Mouse (Mus musculus) myocyte (in vitro differentiated cells): Measurements from ENCODE around the gene Syn3. TPM values are rescaled to one million over a fixed set of nuclear protein-coding genes. Genes with fewer than 3 reads are reported as not detected.

Experiments used
- H3K27me3 ChIP-seq: one replicate; pipeline ENCODE4 v1.6.1; 2011; ENCODE audit not compliant: control insufficient read depth, insufficient read depth, insufficient read length
- H3K36me3 ChIP-seq: one replicate; pipeline ENCODE4 v1.6.1; 2011; ENCODE audit not compliant: control insufficient read depth, insufficient read depth
- H3K4me2 ChIP-seq: one replicate; pipeline ENCODE4 v1.6.1; 2011; ENCODE audit warnings: low read depth, control low read depth
- H3K4me3 ChIP-seq: one replicate; pipeline ENCODE4 v1.5.1; 2011; ENCODE audit warnings: mild to moderate bottlenecking, control low read depth, moderate library complexity
- H3K79me2 ChIP-seq: one replicate; pipeline ENCODE4 v1.6.1; 2011; ENCODE audit not compliant: control insufficient read depth, insufficient read depth
- H3ac ChIP-seq: one replicate; pipeline ENCODE4 v1.6.1; 2011; ENCODE audit not compliant: control insufficient read depth, insufficient read length
- CEBPB ChIP-seq: IDR thresholded peaks from 2 replicates; pipeline ENCODE4 v1.6.1; 2011; ENCODE audit warnings: mild to moderate bottlenecking, moderate library complexity; ENCODE audit not compliant: poor library complexity, insufficient read depth, severe bottlenecking
- E2F4 ChIP-seq: IDR thresholded peaks from one replicate; pipeline ENCODE4 v1.6.1; 2011; ENCODE audit warnings: mild to moderate bottlenecking, control low read depth, moderate library complexity; ENCODE audit not compliant: insufficient read depth
- MAX ChIP-seq: IDR thresholded peaks from one replicate; pipeline ENCODE4 v1.6.1; 2011; ENCODE audit warnings: low read depth, mild to moderate bottlenecking, control low read depth
- MYOD1 ChIP-seq, 3 experiments: IDR thresholded peaks; one replicate each; pipeline ENCODE4 v1.6.1; 2011; ENCODE audit warnings: control low read depth in 2 of 3, low read depth in 2 of 3, mild to moderate bottlenecking in 2 of 3, moderate library complexity in 1 of 3; ENCODE audit not compliant: insufficient read length in 2 of 3, control insufficient read depth in 1 of 3
- MYOG ChIP-seq, 3 experiments: IDR thresholded peaks; one replicate each; pipeline ENCODE4 v1.6.1; 2011; ENCODE audit warnings: control low read depth in 2 of 3, low read depth in 2 of 3, mild to moderate bottlenecking in 2 of 3; ENCODE audit not compliant: insufficient read length in 2 of 3, control insufficient read depth in 1 of 3, insufficient read depth in 1 of 3
- POLR2A ChIP-seq: IDR thresholded peaks from one replicate; pipeline ENCODE4 v1.6.1; 2011; ENCODE audit warnings: low read depth, mild to moderate bottlenecking, control low read depth, moderate library complexity; ENCODE audit not compliant: insufficient read length
- POLR2AphosphoS2 ChIP-seq: IDR thresholded peaks from one replicate; pipeline ENCODE4 v1.6.1; 2011; ENCODE audit warnings: low read depth, control low read depth; ENCODE audit not compliant: insufficient read length
- REST ChIP-seq: IDR thresholded peaks from one replicate; pipeline ENCODE4 v1.6.1; 2011; ENCODE audit warnings: mild to moderate bottlenecking, control low read depth, moderate library complexity; ENCODE audit not compliant: insufficient read depth, insufficient read length
- SRF ChIP-seq: IDR thresholded peaks from one replicate; pipeline ENCODE4 v1.6.1; 2011; ENCODE audit warnings: low read depth; ENCODE audit not compliant: control insufficient read depth, insufficient read length
- TCF12 ChIP-seq: IDR thresholded peaks from one replicate; pipeline ENCODE4 v1.6.1; 2011; ENCODE audit warnings: mild to moderate bottlenecking, control low read depth; ENCODE audit not compliant: poor library complexity, insufficient read depth, severe bottlenecking
- TCF3 ChIP-seq: IDR thresholded peaks from one replicate; pipeline ENCODE4 v1.6.1; 2011; ENCODE audit warnings: low read depth, control low read depth; ENCODE audit not compliant: insufficient read length
- USF1 ChIP-seq: IDR thresholded peaks from one replicate; pipeline ENCODE4 v1.6.1; 2011; ENCODE audit warnings: low read depth, mild to moderate bottlenecking, control low read depth, moderate library complexity
- polyA plus RNA-seq: library from polyadenylated mRNA; unstranded; fragments of >200 nt; fragmentation: generic; extraction: Trizol; gene quantifications from one replicate; pipeline ENCODE4 v1.2.1, GENCODE M21; 2012; ENCODE audit warnings: missing spikeins

Syn3 gene
- polyA plus RNA-seq, 1 experiment = 0.08 TPM

DNA sequence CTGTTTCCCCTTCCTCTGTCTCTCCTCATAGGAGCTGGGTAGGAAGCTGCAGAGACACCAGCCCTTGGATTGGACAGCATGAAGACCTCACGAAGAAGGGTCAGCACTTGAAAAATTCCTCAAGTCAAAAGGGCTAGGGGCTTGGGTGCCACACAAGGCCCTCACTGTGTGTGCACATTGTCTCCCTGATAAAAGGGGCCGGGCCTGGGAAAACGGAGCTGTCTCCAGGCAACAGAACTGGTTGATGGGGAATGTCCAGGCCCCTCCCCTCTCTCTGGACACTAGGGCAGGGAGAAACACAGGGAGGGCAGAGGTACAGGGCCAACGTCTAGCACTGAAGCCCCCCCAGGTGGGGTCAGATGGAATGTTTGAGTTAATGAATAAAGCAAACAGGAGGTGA lies 41.5 kb downstream of the Syn3 start:
- Histone ChIP-seq H3K4me2 (no peak overlapping the region), H3K79me2 (no peaks in the 10 kb centered on the region), H3K36me3 (no peaks in the 10 kb centered on the region), H3ac (no peak overlapping the region), H3K4me3 (no peak overlapping the region), H3K27me3 (peaks cover 23% of the 10 kb centered on the region)
- TF ChIP-seq MYOG (IDR thresholded peaks at IDR 0.05; ENCODE audit: control insufficient read depth in 1 of 3, insufficient read depth in 1 of 3, insufficient read length in 2 of 3, low read depth in 2 of 3) = no peak
- no peak for TF ChIP-seq MAX
- no peak for TF ChIP-seq POLR2A

DNA sequence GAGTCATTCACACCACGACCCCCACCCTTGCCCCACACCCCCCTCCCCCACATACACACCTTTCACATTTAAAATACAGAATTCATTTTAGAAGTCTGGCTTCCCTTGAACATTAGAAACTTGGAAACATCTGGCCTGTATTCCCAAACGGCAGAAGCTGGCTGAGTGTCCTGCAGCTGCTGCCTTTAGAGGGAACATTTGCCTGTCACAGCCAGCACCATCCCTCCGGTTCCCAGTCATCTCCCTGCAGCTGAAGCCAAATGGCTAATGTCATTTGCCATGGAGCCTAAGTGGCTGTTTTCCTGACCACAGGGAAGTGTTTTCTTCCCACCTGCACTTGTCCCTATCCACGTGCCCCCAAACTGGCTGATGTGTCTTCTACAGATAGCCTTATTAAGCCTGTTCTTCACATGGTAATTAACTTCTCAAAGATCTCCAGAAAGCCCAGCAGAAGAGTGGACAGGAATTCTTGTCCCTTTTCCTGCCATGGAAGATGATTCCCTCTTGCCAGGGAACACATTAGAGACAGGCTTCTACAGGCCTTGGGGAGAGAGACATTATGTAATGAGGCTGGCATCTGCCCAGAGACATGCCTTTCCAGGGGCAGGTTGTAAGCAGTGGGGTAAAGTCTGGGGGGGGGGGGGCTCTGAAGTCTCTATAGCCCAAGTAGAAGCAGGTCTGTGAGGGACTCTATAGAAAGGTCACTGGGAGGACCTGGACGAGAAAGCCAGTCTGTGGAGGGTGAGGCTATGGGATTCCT lies 43.2 kb downstream of the Syn3 start:
- H3K79me2 ChIP-seq = no peaks in the 10 kb centered on the region
- TF ChIP-seq E2F4 (no peak), MYOG (IDR thresholded peaks at IDR 0.05; ENCODE audit: control insufficient read depth in 1 of 3, insufficient read depth in 1 of 3, insufficient read length in 2 of 3, low read depth in 2 of 3) (no peak), USF1 (no peak), CEBPB (no peak), POLR2A (no peak)
- H3K36me3 ChIP-seq = no peaks in the 10 kb centered on the region
- H3K27me3 ChIP-seq = peaks cover 11% of the 10 kb centered on the region
- H3K4me3 ChIP-seq = no peak overlapping the region
- no peak overlapping the region for H3K4me2 ChIP-seq
- no peak overlapping the region for H3ac ChIP-seq

DNA sequence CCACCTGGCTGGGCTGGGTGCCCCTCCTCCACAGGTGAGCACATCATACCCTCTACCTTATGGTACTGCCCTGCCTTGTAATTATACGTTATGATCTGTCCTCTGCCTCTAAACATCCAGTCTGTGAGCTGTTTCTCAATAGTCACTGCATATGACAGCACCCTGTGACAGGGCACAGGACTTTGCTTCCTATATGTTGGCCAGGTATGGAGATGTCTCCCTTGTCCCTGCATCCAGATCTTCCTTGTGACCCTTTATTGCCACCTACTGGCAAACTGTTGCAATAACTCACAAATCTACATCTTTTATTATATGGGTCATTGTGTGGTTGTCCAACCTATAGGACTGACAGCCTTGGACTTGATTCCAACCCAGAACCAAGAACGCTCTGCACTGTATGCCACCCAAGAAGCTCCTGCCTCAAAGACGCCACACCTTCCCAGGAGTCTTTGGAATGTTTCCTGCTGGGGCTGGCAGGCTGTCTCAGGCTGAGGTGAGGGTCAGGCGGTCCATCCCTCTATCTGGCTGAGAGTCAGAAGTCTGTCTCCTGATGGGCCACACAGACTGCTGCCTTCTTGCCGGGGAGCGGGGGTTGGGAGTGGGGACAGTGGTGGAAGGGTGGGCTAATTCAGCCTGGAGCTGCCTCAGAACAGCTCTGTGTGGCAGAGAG lies 46.2 kb downstream of the Syn3 start:
- peaks cover 11% of the 10 kb centered on the region for H3K27me3 ChIP-seq
- no peak overlapping the region for H3ac ChIP-seq
- no peak overlapping the region for H3K4me3 ChIP-seq
- TF ChIP-seq MYOG (IDR thresholded peaks at IDR 0.05; ENCODE audit: control insufficient read depth in 1 of 3, insufficient read depth in 1 of 3, insufficient read length in 2 of 3, low read depth in 2 of 3) (no peak), MYOD1 (IDR thresholded peaks at IDR 0.05; ENCODE audit: control insufficient read depth in 1 of 3, insufficient read length in 2 of 3, low read depth in 2 of 3) (no peak), REST (no peak), CEBPB (no peak), USF1 (no peak), POLR2AphosphoS2 (no peak), MAX (no peak), E2F4 (no peak), TCF3 (no peak), TCF12 (no peak)
- no peak overlapping the region for H3K4me2 ChIP-seq
- H3K36me3 ChIP-seq = no peaks in the 10 kb centered on the region
- no peaks in the 10 kb centered on the region for H3K79me2 ChIP-seq

DNA sequence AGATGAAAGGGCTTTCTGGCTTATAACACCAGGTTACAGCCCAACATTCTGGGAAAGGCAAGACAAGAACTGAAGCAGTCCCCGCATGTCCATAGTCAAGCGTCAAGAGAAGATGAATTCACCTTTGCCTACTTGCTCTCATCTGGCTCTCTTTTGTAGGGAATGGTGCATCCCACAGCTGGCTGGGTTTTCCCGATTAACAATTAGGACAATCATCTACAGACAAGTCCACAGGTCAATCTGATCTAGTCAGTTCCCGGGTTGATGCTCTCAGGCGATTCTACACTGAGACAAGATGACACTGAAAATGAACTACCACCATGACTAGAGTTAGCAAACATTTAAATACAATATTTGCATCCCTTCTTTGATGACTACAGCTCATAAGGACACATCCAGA lies 47.4 kb downstream of the Syn3 start:
- TF ChIP-seq CEBPB (no peak), POLR2AphosphoS2 (no peak)
- Histone ChIP-seq H3K4me2 (no peak overlapping the region), H3K27me3 (peaks cover 11% of the 10 kb centered on the region), H3K79me2 (no peaks in the 10 kb centered on the region), H3K36me3 (no peaks in the 10 kb centered on the region), H3ac (no peak overlapping the region), H3K4me3 (no peak overlapping the region)

DNA sequence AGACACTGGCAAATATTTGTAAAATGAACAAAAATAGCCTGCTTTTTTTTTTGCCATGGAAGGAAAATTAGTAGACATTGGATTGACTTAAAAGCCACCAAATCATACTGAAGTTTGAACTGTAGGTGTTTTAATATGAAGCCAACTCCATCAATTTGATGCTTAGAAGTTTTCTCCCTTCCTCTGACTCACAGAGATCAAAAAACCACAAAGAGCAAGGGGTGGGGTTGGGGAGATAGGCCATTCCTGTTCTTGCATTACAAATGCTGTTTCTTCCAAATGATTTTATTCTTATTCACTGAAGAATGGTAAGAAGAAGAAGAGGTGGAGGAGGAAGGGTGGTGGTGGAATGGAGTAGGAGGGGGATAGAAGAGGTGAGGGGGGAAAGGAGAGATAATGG lies 52.0 kb downstream of the Syn3 start:
- H3K36me3 ChIP-seq = no peaks in the 10 kb centered on the region
- no peaks in the 10 kb centered on the region for H3K79me2 ChIP-seq
- no peak overlapping the region for H3K4me2 ChIP-seq
- H3ac ChIP-seq = no peak overlapping the region
- H3K4me3 ChIP-seq = no peak overlapping the region
- TF ChIP-seq E2F4 (no peak), POLR2AphosphoS2 (no peak), SRF (no peak), TCF12 (no peak), MYOG (IDR thresholded peaks at IDR 0.05; ENCODE audit: control insufficient read depth in 1 of 3, insufficient read depth in 1 of 3, insufficient read length in 2 of 3, low read depth in 2 of 3) (no peak), MYOD1 (IDR thresholded peaks at IDR 0.05; ENCODE audit: control insufficient read depth in 1 of 3, insufficient read length in 2 of 3, low read depth in 2 of 3) (no peak), TCF3 (no peak), CEBPB (no peak), USF1 (no peak), REST (no peak), POLR2A (no peak), MAX (no peak)
- H3K27me3 ChIP-seq = no peaks in the 10 kb centered on the region
